Mouse (Mus musculus): Measurements from ENCODE around the gene Insl5.

- TF ChIP-seq POLR2A (IDR thresholded peaks at IDR 0.05; ENCODE audit: low read depth, low read length) = no peak
- no peak for TF ChIP-seq CTCF (IDR thresholded peaks at IDR 0.05; ENCODE audit: borderline replicate concordance, insufficient read depth, low read length)
These were observed 21.4 kb upstream of the Insl5 start for GRCm38 (mm10) chr4:103048046-103048445.

Data from embryonic fibroblast, embryonic 13.5 days (primary cell).